Mouse (Mus musculus): ENCODE data around the gene Atg4d.

DNA sequence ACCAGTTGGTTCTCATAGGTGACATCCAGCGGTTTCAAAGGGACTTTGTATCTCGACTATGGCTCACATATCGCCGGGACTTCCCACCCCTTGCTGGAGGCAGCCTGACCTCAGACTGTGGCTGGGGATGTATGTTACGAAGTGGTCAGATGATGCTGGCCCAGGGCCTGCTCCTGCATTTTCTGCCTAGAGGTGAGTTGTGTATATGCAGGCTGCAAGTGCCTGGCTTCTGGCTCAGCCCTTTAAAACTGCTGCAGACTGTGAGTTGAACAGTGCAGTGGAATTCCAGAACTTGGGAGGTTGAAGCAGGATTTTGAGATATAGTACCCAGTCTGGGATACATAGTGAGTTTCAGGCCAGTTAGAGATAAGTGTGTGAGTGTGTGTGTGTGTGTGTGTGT, 1.8 kb downstream of the Atg4d start:
- TF ChIP-seq GATA1 (IDR thresholded peaks at IDR 0.05; ENCODE audit: borderline replicate concordance, low read length) (no peak), FLI1 (IDR thresholded peaks at IDR 0.05; ENCODE audit: low read length) (no peak)
